Mouse (Mus musculus): Measurements from ENCODE around the gene Ppp2r5d.

Gene Ppp2r5d

DNA sequence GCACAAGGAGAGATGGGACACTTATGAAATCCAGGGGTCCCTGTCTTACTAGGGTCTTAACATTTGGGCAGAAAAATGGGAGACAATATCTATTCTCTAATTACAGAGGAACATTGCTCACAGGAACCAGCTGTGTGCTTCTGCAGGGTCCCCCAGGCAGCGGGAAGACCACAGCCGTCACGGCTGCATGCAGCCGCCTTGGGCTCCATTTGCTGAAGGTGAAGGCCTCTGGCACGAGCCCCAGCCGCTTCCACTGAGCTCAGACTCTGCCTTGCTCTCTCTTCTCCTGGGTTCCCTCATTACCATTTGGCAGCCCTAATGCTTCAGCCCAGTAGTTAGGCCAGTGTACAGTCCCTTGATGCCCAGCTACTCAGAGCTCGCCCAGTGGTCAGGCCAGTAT, 16.2 kb upstream of the Ppp2r5d start:
- DNase-seq (ENCODE audit: low read depth, low spot score), result no peak

DNA sequence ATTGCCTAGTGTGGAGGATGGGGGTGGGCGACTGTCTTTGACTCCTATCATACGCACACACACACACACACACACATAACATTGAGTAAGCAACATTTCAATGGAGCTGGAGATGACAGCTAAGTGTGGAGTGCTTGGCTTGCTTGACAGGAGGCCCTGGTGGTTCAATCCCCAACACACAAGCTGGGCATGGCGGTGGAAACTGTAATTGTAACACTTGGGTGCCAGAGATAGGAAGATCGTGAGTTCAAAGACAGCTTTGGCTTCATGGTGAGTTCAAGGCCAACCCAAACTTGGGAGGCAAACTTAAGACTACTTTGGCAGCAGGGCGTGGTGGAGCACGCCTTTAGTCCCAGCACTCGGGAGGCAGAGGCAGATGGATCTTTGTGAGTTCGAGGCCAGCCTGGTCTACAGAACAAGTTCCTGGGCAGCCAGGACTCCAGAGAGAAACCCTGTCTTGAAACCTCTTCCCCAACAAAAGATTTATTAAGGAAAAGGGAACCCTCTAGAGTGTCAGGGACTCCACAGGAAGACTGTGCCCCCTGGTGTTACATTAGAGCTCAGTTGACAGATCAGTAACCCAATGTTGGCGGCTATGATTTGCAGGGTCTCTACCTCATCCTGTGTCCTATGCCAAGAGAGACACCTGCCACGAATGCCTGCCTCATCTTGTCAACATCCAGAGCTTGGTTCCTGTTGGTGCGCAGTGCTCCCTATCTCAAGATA, 10.0 kb upstream of the Ppp2r5d start:
- DNase-seq (ENCODE audit: low read depth, low spot score), result peak; percentile 24

DNA sequence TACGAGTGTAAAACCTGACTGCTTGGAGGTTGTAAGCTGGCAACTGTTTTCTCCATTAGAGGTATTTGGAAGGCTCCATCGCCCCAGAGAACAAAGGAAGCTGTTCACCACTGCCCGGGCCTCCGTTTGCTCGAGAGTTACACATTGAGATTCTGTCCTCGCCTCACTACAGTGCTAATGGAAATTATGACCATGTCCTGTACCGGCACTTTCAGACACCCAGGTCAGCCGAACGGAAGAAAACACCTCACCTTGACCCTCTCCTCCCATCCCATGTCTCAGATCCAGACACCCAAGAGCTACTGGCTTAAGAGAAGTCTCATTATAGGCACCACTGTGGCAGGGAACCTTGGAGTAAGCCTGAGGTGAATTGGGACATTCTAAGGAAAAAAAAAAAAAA, 8.9 kb upstream of the Ppp2r5d start:
- no peak for DNase-seq (ENCODE audit: low read depth, low spot score)

- no peak for DNase-seq (ENCODE audit: low read depth, low spot score)
Observed at GRCm38 (mm10) chr17:46712442-46712841, 7.5 kb upstream of the Ppp2r5d start.

DNA sequence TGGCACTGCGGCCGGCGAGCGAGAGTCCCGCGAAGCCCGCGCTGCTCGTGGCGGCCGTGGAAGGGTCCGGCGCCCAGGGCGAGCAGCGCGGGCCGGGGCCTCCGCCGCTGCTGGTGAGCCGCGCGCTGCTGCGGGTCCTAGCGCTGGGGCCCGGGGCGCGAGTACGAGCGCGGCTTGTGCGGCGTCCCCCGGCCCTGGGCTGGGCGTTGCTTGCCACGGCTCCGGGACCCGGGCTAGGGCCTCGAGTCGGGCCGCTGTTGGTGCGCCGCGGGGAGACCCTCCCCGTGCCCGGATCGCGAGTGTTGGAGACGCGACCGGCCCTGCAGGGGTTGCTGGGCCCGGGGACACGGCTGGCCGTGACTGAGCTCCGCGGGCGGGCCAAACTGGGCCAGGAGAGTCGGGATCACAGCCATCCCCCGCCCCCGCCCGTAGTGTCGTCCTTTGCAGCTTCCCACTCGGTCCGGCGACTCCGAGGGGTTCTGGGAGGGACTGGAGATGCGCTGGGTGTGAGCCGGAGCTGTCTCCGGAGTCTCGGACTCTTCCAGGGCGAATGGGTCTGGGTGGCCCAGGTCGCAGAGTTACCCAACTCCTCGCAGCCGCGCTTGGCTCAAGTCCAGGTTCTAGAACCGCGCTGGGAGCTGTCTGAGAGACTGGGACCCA, 6.8 kb upstream of the Ppp2r5d start:
- no peak for DNase-seq (ENCODE audit: low read depth, low spot score)

- peak; percentile 93 for DNase-seq (ENCODE audit: low read depth, low spot score)
Observed at GRCm38 (mm10) chr17:46710959-46711597, 6.2 kb upstream of the Ppp2r5d start, which contains the start of gene Pex6. Pex6 (plus strand) TSS chr17:46711463.

- DNase-seq (ENCODE audit: low read depth, low spot score), result no peak
Observed at GRCm38 (mm10) chr17:46706375-46707089, 1.6 kb upstream of the Ppp2r5d start.

- DNase-seq (ENCODE audit: low read depth, low spot score), result no peak
Observed at GRCm38 (mm10) chr17:46703971-46704886, 682 bp downstream of the Ppp2r5d start.

GRCm38 (mm10) chr17:46702506-46702905, 2.4 kb downstream of the Ppp2r5d start:
- DNase-seq (ENCODE audit: low read depth, low spot score), result no peak

- no peak for DNase-seq (ENCODE audit: low read depth, low spot score)
Observed at GRCm38 (mm10) chr17:46702100-46702499, 2.8 kb downstream of the Ppp2r5d start.

DNA sequence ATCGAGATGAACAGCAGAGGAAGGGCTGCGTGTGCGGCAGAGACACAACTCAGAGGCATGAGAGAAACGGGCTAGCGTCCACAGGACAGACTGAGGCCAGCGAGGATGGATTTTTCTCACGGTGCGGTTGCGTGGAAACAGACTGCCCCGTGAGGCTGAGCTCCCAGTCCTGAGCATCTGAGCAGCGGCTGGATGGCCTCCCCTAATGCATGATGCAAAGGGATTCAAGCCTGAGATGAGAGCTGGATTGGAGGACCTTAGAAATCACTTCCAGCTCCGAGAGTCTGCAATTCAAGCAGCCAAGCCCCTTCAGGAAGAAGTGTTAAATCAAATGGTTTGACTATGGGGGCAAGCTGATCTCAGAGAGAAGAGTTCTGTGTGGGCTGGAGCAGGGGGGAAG, 3.4 kb downstream of the Ppp2r5d start:
- no peak for DNase-seq (ENCODE audit: low read depth, low spot score)

- no peak for DNase-seq (ENCODE audit: low read depth, low spot score)
Observed at GRCm38 (mm10) chr17:46699912-46700311, 5.0 kb downstream of the Ppp2r5d start.

DNA sequence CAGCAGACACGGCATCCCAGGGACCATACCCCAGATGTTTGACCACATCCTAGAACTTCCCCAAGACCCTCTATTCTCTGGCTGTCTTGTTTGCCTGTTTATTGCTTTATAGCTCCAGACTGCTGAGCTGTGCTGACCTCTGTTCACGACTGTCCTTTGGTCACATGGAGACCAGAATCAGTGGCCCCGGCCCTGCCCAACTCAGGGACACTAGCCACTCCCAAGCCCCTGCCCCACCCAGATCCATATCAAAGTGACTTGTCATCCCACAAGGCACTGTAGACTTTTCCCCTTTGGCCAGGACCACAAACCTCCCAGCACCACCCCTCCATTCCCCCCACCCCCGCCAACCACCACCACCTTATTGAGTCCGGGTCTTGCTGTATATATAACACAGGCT, 5.7 kb downstream of the Ppp2r5d start:
- no peak for DNase-seq (ENCODE audit: low read depth, low spot score)

DNA sequence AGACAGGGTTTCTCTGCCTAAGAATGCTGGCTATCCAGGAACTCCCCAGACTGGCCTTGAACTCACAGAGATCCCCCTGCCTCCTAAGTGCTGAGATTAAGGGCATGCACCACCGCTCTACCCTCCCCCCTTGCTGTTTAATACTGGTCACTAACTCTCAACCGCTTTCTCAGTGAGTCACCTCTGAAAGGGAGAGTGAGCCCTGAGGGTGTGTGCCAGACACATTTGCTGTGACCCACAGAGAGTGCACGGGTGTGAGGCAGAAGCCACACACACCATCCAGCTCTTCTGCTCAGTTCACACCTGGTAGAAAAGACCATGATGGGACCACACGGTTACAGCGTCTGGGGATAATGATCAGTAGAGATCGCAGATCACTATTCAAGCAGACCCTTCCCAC, 6.4 kb downstream of the Ppp2r5d start:
- DNase-seq (ENCODE audit: low read depth, low spot score), result no peak

DNA sequence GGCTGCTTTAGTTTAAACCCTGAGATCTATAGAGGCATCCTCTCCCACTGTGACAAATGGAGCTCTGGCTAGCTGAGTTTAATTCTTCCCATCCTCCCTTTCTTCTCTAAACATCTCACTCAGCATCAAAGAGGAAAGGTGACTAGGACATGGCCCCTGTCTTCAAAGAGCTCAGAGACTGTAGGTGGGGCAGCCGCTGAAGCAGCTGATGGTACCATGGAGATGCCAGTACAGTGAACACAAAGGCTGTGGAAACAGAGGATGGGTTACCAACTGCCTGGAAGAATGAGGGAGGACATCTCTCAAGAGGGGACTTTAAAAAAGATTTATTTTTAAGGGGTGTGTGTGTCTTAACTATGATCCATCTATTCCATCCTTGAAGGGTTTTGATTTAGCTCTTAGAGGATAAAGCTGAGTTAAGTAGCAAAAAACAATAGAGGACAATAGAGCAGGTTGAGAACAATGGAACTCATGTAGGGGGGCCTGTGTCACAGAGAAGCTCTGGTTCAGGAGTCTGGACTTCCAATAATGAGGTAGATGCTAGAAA, 10.3 kb downstream of the Ppp2r5d start:
- DNase-seq (ENCODE audit: low read depth, low spot score), result no peak

- DNase-seq (ENCODE audit: low read depth, low spot score), result no peak
Observed at GRCm38 (mm10) chr17:46691390-46691789, 13.5 kb downstream of the Ppp2r5d start.

DNA sequence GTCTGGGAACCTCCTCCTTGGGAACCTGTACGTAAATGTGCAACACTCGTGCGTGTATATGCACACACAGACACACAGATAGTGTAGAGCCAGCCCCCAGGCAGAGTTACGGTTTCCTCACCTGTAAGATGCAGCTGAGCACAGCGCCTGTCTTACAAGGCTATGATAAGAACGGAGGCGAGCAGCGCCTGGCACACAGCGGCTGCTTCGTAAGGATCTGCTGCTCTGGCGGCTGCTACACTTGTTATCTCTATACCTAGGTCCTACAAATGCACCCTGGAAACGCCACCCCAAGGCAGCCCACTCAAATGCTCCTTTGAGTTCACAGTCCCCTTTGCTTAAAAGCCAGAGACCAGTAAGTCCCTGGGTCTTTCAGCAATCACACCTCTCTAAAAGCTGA, 14.2 kb downstream of the Ppp2r5d start:
- no peak for DNase-seq (ENCODE audit: low read depth, low spot score)

GRCm38 (mm10) chr17:46685913-46686312, 19.0 kb downstream of the Ppp2r5d start:
- DNase-seq (ENCODE audit: low read depth, low spot score), result no peak

GRCm38 (mm10) chr17:46682654-46683389, 22.1 kb downstream of the Ppp2r5d start:
- no peak for DNase-seq (ENCODE audit: low read depth, low spot score)

DNA sequence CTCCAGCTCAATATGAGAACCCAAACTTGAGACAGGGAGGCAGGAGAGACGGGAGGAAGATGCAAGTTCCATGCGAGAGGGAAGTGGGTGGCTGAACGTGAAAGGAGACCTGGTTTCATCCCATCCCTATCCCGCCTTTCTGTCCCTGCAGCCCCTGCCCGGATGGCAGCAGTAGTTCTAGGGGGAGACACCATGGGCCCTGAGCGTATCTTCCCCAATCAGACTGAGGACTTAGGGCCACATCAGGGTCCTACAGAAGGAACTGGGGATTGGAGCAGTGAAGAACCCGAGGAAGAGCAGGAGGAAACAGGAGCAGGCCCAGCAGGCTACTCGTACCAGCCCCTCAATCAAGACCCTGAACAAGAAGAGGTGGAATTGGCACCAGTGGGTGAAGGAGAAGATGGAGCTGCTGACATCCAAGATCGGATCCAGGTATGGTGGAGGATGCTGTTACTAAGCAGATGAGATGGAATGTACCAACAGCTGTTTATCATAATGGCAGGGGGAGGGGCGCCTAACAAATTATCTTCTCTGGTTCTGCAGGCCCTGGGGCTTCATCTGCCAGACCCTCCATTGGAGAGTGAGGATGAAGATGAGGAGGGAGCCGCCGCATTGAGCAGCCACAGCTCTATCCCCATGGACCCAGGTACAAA, 23.3 kb downstream of the Ppp2r5d start:
- DNase-seq (ENCODE audit: low read depth, low spot score), result no peak
